Mouse (Mus musculus) heart, embryonic 15.5 days (tissue): ENCODE data around the gene 1810009A15Rik. TPM values are rescaled to one million over a fixed set of nuclear protein-coding genes. Genes with fewer than 3 reads are reported as not detected.

ENCODE experiments used
- ATAC-seq: fragments of 200-750 bp; cut with Nextera tagmentation; replicated peaks from 2 replicates; pipeline ENCODE4 v1.8.0; 2017; ENCODE audit warnings: low read depth, moderate TSS enrichment; ENCODE audit not compliant: insufficient number of reproducible peaks, insufficient read depth, low FRiP score
- H3K27ac ChIP-seq: fragments of 300-500 bp; sonication (generic); 2 replicates; pipeline ENCODE4 v1.5.1; 2015; ENCODE audit warnings: mild to moderate bottlenecking, inconsistent platforms
- H3K27me3 ChIP-seq: fragments of 300-500 bp; sonication (generic); 2 replicates; pipeline ENCODE4 v1.6.1; 2015; ENCODE audit warnings: inconsistent platforms
- H3K36me3 ChIP-seq: fragments of 300-500 bp; sonication (generic); 2 replicates; pipeline ENCODE4 v1.6.1; 2015; ENCODE audit warnings: mild to moderate bottlenecking, inconsistent platforms
- H3K4me1 ChIP-seq: fragments of 300-500 bp; sonication (generic); replicated peaks from 2 replicates; pipeline ENCODE4 v1.6.1; 2015; ENCODE audit warnings: inconsistent platforms
- H3K4me2 ChIP-seq: fragments of 300-500 bp; sonication (generic); 2 replicates; pipeline ENCODE4 v1.6.1; 2015; ENCODE audit warnings: inconsistent platforms, mild to moderate bottlenecking, moderate library complexity
- H3K4me3 ChIP-seq: fragments of 300-500 bp; sonication (generic); 2 replicates; pipeline ENCODE4 v1.5.1; 2015; ENCODE audit warnings: mild to moderate bottlenecking, inconsistent platforms
- H3K9ac ChIP-seq: fragments of 300-500 bp; sonication (generic); 2 replicates; pipeline ENCODE4 v1.6.1; 2015; ENCODE audit warnings: mild to moderate bottlenecking, inconsistent platforms
- H3K9me3 ChIP-seq: fragments of 300-500 bp; sonication (generic); replicated peaks from 2 replicates; pipeline ENCODE4 v1.6.1; 2016; ENCODE audit warnings: inconsistent platforms
- whole genome bisulfite sequencing: fragments of 180-500 bp; shearing (Covaris S2); methylation state at CpG from one replicate; pipeline ENCODE4 v1.1.7; 2015; ENCODE audit warnings: mixed read lengths; 5-methylcytosine and 5-hydroxymethylcytosine counted together
- polyA plus RNA-seq: library from polyadenylated mRNA; unstranded; fragments of >200 nt; fragmentation: Nextera tagmentation; extraction: Ambion mirVana; gene quantifications from 2 replicates; pipeline ENCODE4 v1.2.1, GENCODE M21; 2015

Gene 1810009A15Rik
- polyA plus RNA-seq, 1 experiment from 2014 or later: 44.7 TPM

- Histone ChIP-seq H3K9me3 (no peaks in the 10 kb centered on the region), H3K4me1 (peaks cover 37% of the 10 kb centered on the region), H3K9ac (peak within 1 kb of the TSS; percentile 92), H3K4me2 (peak within 1 kb of the TSS; percentile 76), H3K27ac (peak within 1 kb of the TSS; percentile 89), H3K4me3 (peak within 1 kb of the TSS; percentile 88), H3K27me3 (no peaks in the 10 kb centered on the region), H3K36me3 (peaks cover 28% of the 10 kb centered on the region)
- peak; percentile 98 for ATAC-seq
- under 1% methylated on average over 53 of the region's 53 CpGs for WGBS
These were observed 9.3 kb downstream of the 1810009A15Rik start, which contains the start of gene Ganab for GRCm38 (mm10) chr19:8897865-8898495. TSS of gene Ganab (plus strand) at chr19:8898071.

GRCm38 (mm10) chr19:8898576-8898975 lies 9.9 kb downstream of the 1810009A15Rik start:
- 4% methylated on average over 13 of the region's 13 CpGs for WGBS
- H3K36me3 ChIP-seq: peaks cover 34% of the 10 kb centered on the region

GRCm38 (mm10) chr19:8899079-8899478 lies 10.4 kb downstream of the 1810009A15Rik start:
- no peak for ATAC-seq
- Histone ChIP-seq H3K4me2 (peak overlapping the region; percentile 76), H3K9ac (peak overlapping the region; percentile 92), H3K4me1 (peaks cover 29% of the 10 kb centered on the region), H3K27ac (no peak overlapping the region), H3K27me3 (no peaks in the 10 kb centered on the region), H3K4me3 (peak overlapping the region; percentile 88), H3K9me3 (no peaks in the 10 kb centered on the region), H3K36me3 (peaks cover 37% of the 10 kb centered on the region)
- whole genome bisulfite sequencing: 34% methylated on average over 3 of the region's 3 CpGs

More at GRCm38 (mm10) chr19:8898576-8898975, 9.9 kb downstream of the 1810009A15Rik start:
- peaks cover 34% of the 10 kb centered on the region for H3K4me1 ChIP-seq
- H3K27me3 ChIP-seq: no peaks in the 10 kb centered on the region
- peak overlapping the region; percentile 76 for H3K4me2 ChIP-seq
- H3K27ac ChIP-seq: peak overlapping the region; percentile 89
- H3K4me3 ChIP-seq: peak overlapping the region; percentile 88
- no peaks in the 10 kb centered on the region for H3K9me3 ChIP-seq
- H3K9ac ChIP-seq: peak overlapping the region; percentile 92
- no peak for ATAC-seq

- no peaks in the 10 kb centered on the region for H3K27me3 ChIP-seq
- no peak for ATAC-seq
- WGBS: 90% methylated on average over 5 of the region's 5 CpGs
- H3K9ac ChIP-seq: no peak overlapping the region
- H3K27ac ChIP-seq: no peak overlapping the region
- no peak overlapping the region for H3K4me3 ChIP-seq
- peaks cover 60% of the 10 kb centered on the region for H3K36me3 ChIP-seq
- peaks cover 11% of the 10 kb centered on the region for H3K4me1 ChIP-seq
- no peak overlapping the region for H3K4me2 ChIP-seq
- no peaks in the 10 kb centered on the region for H3K9me3 ChIP-seq
These were observed 14.8 kb downstream of the 1810009A15Rik start for GRCm38 (mm10) chr19:8903412-8903811.

- no peak overlapping the region for H3K4me3 ChIP-seq
- no peak overlapping the region for H3K9ac ChIP-seq
- H3K27ac ChIP-seq: no peak overlapping the region
- no peaks in the 10 kb centered on the region for H3K27me3 ChIP-seq
- no peak for ATAC-seq
- H3K4me1 ChIP-seq: no peaks in the 10 kb centered on the region
- H3K36me3 ChIP-seq: peaks cover 96% of the 10 kb centered on the region
- H3K4me2 ChIP-seq: no peak overlapping the region
- WGBS: 88% methylated on average over 6 of the region's 6 CpGs
- no peaks in the 10 kb centered on the region for H3K9me3 ChIP-seq
These were observed 19.9 kb downstream of the 1810009A15Rik start for GRCm38 (mm10) chr19:8908531-8908930.

- Histone ChIP-seq H3K36me3 (peaks cover 100% of the 10 kb centered on the region), H3K9ac (no peak overlapping the region), H3K4me2 (no peak overlapping the region), H3K4me1 (no peaks in the 10 kb centered on the region), H3K27ac (no peak overlapping the region), H3K9me3 (no peaks in the 10 kb centered on the region), H3K27me3 (no peaks in the 10 kb centered on the region), H3K4me3 (no peak overlapping the region)
- ATAC-seq: no peak
- 91% methylated on average over 5 of the region's 5 CpGs for WGBS
These were observed 23.2 kb downstream of the 1810009A15Rik start for GRCm38 (mm10) chr19:8911810-8912209.

- no peaks in the 10 kb centered on the region for H3K27me3 ChIP-seq
- no peak overlapping the region for H3K4me2 ChIP-seq
- no peak overlapping the region for H3K4me3 ChIP-seq
- H3K9ac ChIP-seq: no peak overlapping the region
- no peak for ATAC-seq
- H3K27ac ChIP-seq: no peak overlapping the region
- H3K4me1 ChIP-seq: no peaks in the 10 kb centered on the region
- H3K9me3 ChIP-seq: no peaks in the 10 kb centered on the region
- peaks cover 79% of the 10 kb centered on the region for H3K36me3 ChIP-seq
- WGBS: 91% methylated on average over 3 of the region's 3 CpGs
These were observed 25.6 kb downstream of the 1810009A15Rik start for GRCm38 (mm10) chr19:8914212-8914611.

GRCm38 (mm10) chr19:8919000-8919399 lies 30.3 kb downstream of the 1810009A15Rik start:
- ATAC-seq: no peak
- H3K9ac ChIP-seq: no peak overlapping the region
- peaks cover 15% of the 10 kb centered on the region for H3K4me1 ChIP-seq
- 92% methylated on average over 3 of the region's 3 CpGs for WGBS
- no peaks in the 10 kb centered on the region for H3K9me3 ChIP-seq
- no peak overlapping the region for H3K4me2 ChIP-seq
- peaks cover 34% of the 10 kb centered on the region for H3K36me3 ChIP-seq
- no peaks in the 10 kb centered on the region for H3K27me3 ChIP-seq
- H3K27ac ChIP-seq: no peak overlapping the region
- H3K4me3 ChIP-seq: no peak overlapping the region

- no peaks in the 10 kb centered on the region for H3K27me3 ChIP-seq
- H3K36me3 ChIP-seq: peaks cover 27% of the 10 kb centered on the region
- H3K9me3 ChIP-seq: no peaks in the 10 kb centered on the region
- 68% methylated on average over 6 of the region's 6 CpGs for WGBS
- ATAC-seq: no peak
- peaks cover 15% of the 10 kb centered on the region for H3K4me1 ChIP-seq
- H3K27ac ChIP-seq: peak overlapping the region; percentile 93
- peak overlapping the region; percentile 92 for H3K4me3 ChIP-seq
- peak overlapping the region; percentile 77 for H3K4me2 ChIP-seq
- 0 out of 2 replicates have a peak overlapping the region, but pooled peaks have one; percentile 79 for H3K9ac ChIP-seq
These were observed 31.0 kb downstream of the 1810009A15Rik start for GRCm38 (mm10) chr19:8919684-8920072.

- Histone ChIP-seq H3K4me2 (peak within 1 kb of the TSS; percentile 77), H3K4me1 (peaks cover 15% of the 10 kb centered on the region), H3K36me3 (peaks cover 23% of the 10 kb centered on the region), H3K27me3 (no peaks in the 10 kb centered on the region), H3K9me3 (no peaks in the 10 kb centered on the region), H3K4me3 (peak within 1 kb of the TSS; percentile 92), H3K27ac (peak within 1 kb of the TSS; percentile 93), H3K9ac (peak within 1 kb of the TSS; percentile 79)
- WGBS: 2% methylated on average over 49 of the region's 50 CpGs
- ATAC-seq: peak; percentile 97
These were observed 31.6 kb downstream of the 1810009A15Rik start, which contains the start of gene B3gat3 for GRCm38 (mm10) chr19:8920073-8920736. TSS of gene B3gat3 (plus strand) at chr19:8920374.

- peak; percentile 21; the same call in 1 of the 2 replicates for ATAC-seq
- H3K27ac ChIP-seq: peak overlapping the region; percentile 93
- no peaks in the 10 kb centered on the region for H3K27me3 ChIP-seq
- no peaks in the 10 kb centered on the region for H3K9me3 ChIP-seq
- peak overlapping the region; percentile 92 for H3K4me3 ChIP-seq
- H3K4me2 ChIP-seq: peak overlapping the region; percentile 77
- WGBS: under 1% methylated on average over 6 of the region's 6 CpGs
- peaks cover 23% of the 10 kb centered on the region for H3K36me3 ChIP-seq
- H3K4me1 ChIP-seq: peaks cover 15% of the 10 kb centered on the region
- peak overlapping the region; percentile 79 for H3K9ac ChIP-seq
These were observed 32.2 kb downstream of the 1810009A15Rik start for GRCm38 (mm10) chr19:8920836-8921291.
